Mouse (Mus musculus) cerebellum, postnatal 25 days (tissue): ENCODE measurements around the gene Rora.

ENCODE experiments used
- DNase-seq, 2 experiments: peaks; one replicate each; pipeline ENCODE4 v3.0.0; 2021; ENCODE audit warnings: mixed read lengths in 2 of 2

Rora gene

DNA sequence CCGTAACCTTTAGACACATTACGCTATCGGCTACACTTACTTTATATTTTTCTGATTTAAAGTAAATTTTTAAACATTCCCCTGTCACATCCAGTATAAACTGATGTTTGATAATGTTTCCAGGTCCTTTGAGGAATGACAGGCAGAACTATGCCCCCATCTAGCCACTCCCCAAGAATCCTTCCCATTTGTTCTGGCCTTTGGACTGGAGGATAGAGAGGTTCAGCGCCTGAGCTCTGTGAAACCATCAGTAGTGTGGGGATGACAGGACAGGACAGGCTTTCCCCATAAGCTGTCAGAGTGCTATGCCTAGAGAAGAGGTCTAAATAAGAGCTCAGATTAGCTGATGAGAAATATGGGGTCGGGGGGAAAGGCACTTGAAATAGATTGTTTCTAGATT, 640.8 kb downstream of the Rora start:
- DNase-seq, result no peak

DNA sequence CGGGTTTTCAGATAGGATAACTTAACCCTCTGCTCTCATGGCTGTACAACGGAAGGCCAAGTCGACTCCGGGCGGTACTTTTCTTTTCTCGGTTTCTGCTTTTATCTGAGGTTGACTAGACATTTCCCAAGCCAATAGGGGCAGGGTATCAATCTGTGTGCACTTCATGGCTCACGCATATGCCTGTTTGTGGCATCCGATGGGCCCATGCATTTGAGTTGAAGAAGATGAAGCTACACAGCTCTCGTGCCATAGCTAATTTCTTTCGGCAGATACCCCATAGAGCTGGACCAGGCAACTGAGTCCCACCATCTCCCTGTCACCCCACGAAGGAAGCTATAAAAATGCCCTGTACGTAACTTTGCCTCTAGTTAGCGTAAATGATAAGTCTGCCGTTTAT, 641.3 kb downstream of the Rora start:
- no peak for DNase-seq

DNA sequence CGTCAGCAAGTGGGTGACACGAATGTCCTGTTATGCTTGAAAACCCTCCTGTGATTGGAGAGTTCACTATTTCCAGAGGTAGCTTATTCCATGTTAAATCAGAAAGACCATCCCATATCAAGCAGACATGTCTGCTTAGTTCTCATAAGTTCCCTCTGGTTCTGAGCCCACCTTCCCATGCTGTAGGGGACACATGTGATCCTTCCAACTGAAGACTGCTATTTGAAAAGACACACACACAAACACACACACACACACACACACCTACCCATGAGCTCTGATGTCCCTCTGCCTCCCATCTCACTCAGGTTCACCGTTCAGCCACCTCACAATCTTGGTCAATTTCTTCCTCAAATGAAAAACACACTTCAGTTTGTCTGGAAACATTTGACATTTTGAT, 642.2 kb downstream of the Rora start:
- no peak for DNase-seq

DNA sequence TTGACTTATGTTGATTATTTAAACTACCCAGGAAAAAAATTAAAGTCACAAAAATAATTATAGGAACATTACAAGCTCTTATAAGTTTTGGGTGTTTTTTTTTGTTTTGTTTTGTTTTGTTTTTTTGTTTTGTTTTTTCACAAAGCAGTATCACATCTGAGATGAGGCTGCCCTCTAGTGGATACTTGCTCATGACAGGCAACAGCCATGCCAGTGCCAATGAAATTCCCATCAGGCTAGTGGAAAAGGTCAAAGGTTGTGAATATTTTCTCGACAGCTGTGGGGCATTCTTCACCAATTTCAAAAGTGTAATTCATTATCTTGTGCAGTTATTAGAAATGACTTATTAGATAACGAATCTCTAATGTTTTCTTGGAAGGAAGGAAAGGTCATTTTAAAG, 642.8 kb downstream of the Rora start:
- peak; percentile 61 to 83 for DNase-seq

DNA sequence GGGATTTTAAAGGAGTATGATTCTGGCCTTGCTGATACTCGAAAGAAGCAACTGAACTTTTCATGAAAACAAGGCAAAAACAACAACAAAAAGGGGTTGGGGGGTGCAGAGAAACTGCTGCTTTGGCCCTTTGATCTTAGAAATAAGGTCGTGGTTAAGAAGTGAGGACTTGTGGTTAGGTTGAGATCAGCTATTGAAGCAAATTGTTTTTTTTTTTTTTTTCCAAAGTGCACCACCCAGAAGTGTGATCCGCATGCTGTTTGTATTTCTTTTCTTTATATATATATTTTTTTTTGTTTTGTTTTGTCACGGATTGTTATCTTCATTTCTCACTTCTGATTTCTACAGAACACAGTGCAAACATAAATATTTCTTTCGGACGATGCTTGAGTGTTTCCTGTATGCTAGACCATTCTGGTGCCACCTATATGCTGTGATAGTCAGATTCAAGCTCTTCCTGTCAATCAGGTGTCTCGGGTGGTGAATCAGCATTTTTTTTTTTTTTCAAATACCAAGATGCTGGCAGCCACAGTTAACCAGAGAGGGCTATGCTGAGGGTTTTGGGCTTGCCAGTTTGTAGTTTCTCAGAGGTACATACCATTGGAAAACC, 644.3 kb downstream of the Rora start:
- no peak for DNase-seq

DNA sequence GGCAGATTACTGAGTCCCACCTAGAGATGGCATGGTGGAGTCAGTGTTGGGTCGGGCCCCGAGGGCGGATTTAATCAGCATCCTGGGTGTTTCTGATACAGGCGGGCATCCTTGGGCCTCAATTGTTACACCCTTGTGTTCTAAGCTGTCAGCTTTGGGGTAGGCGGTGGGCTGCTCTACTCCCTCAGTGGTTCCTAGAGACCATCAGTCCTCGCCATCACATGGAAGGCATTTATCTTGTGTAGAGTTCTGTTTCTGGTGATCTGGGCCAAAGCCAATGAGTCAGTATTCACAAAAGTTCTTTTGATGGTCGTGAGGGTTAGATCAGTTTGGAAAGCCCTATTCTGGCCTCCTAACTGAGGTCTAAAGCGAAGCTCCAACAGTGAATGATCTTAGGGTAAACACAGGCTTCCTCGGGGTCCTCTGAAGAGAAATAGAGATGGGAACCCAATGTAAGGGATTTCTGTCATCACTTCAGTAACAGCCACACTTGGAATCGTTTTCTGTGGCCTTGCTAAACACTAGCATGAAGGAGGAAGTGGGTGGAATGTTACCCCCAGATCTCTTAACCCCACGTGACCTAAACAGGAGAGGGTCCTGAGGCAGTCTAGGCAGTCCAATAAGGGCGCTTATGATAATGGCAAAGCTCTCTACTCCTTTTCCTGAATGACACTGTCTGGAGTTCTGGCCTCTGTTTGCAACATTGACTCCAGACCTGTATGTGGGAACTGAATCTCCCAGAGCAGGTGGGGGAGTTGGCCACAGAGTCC, 645.2 kb downstream of the Rora start:
- no peak for DNase-seq

DNA sequence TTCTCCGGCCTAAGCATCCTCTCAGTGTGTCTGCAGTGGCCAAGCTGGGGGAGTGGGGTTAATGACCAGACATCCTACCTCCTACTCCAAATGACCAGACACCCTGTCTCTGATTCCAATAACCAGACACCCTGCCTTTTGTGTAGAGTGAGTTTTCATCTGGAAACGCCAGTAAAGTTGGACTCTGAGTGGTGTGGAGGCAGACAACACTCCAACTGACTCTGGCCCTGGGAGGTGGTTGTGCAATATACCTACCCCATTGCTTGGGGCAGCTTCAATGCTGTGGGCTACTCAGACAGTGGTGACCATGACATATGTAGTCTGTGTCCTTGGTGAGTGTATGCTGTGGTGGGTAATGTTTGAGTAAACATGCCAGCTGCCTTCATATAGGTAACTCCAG, 645.9 kb downstream of the Rora start:
- no peak for DNase-seq

DNA sequence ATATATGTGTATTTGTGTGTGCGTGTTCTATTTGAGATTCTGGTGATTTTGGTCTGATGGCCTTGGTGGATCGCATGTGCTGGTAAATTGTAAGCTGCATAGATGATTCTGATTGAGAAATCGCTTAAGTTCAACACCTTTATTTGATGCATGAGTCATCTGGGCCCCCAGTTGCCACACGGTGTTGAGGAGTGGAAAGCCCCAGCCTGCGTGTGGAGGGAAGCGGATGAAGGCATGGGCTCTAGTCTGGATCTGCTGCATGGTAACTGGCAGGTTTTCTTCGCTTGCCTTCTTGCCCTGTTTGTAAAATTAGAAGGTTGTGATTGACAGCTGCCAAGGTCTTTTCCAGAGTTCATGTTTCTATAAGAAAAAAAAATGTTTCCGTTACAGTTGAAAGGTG, 646.7 kb downstream of the Rora start:
- DNase-seq, result no peak

DNA sequence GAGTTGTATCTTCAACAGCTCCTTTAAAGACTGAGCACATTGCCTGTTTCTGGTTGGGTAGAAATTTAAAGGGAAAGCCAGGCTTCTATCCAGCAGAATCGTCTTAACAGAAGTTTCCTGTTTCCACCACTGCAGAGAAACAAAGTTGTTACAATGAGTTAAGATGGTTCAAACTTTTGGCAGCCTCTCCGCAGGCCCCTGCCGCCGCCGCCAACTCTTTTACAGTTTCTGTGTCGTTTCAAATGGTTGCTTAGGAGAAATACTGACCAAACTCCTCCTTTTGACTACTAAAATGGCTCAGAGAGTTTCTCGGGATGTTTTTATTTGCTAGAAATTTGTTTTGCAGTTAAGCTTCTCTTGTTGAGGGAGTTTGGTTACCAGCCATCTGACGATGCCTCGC, 647.9 kb downstream of the Rora start:
- DNase-seq, result no peak

DNA sequence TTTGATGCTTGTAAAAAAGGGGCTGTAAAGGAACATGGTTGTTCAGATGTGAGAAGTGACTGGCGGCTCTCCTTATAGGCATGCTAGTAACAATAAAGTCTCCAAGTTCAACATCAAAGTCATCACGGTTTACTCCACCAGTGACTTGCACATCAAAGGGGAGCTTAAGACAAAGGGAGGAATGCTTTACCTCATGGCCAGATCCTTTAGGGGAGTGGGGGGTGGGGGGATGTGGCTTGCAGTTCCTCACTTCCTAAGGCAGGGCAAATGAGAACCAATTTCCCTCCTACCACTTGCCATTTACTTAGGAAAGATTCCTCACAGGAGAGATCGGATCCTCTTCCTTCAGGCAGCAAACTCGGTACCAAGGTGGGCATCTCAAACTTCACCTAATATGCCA, 648.4 kb downstream of the Rora start:
- no peak for DNase-seq

DNA sequence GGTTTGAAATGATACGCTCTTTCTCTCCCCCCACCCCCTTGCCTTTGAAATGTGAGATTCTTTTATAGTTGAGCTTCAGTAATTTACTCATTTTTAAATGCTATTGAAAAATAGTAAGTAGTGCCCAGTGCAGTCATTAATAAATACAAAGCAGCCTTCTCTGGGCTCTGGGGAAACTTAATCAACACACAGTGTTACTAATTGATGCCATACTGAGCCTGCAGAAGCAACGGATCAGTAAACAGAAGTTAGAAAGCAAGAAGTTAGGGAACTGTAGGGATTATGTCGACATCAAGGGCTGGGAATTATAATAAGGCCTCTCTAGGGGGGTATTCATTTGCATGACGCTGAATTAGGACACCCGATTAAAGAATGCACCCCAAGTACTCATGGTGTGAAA, 649.3 kb downstream of the Rora start:
- no peak for DNase-seq

DNA sequence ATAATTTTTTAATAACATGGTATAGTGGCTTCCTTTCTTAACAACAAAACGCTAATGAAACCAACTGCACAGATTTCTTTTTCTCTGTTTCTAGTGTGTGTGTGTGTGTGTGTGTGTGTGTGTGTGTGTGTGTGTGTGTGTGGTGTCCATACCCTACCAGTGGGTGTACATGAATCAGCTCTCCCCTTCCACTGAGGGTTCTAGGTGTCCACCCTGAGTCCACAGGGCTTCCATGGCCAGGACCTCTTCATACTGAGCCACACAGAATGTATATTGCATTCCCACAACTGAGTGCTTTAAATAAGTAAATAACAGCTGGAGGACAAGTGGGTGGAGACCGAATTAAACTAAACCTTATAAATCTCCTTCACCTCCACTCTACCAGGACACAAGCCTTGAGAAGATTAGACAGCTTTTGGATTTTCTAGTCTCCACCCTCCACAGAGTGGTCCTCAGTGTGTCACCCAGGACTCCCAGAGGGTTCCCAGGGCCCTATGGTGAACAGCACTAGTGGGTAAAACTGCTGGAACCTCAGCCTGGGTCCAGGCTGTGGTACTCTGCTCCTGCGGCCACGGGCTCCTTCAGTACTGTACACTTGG, 649.9 kb downstream of the Rora start:
- no peak for DNase-seq

DNA sequence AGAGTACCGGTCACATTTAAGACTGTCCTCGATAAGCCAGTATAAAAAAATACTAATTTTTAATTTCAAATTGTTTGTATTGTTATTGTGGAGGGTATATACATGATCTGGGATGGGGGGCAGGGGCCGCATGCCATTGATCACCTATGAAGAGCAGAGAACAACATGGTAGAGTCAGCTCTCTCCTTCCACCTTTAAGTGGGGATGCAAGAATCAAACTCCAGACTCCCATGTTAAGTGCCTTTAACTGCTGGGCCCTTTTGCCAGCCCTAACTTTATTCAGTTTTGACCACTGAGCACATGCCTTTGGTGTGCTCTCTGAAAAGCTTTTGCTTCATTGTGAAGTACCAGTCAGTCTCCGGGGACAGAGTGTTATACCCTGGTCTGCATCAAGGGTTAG, 650.4 kb downstream of the Rora start:
- no peak for DNase-seq

DNA sequence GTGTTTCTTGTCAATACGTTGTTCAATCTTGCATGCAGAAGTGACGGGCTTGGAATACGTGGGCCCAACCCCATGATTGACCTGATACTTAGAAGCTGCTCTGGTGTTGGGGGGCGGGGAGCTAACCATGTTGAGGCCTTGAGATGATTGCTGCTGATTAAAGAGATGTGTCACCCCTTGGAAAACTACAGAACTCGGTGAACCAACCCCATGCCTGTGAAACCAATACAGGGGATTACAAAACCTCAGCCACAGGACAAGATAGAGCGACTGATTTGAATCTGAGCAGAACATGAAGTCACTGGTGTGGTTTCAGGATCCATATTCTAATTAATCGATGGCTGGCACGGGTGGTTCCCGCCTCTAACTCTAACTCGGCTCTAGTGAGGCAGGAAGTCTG, 650.9 kb downstream of the Rora start:
- DNase-seq, result no peak

DNA sequence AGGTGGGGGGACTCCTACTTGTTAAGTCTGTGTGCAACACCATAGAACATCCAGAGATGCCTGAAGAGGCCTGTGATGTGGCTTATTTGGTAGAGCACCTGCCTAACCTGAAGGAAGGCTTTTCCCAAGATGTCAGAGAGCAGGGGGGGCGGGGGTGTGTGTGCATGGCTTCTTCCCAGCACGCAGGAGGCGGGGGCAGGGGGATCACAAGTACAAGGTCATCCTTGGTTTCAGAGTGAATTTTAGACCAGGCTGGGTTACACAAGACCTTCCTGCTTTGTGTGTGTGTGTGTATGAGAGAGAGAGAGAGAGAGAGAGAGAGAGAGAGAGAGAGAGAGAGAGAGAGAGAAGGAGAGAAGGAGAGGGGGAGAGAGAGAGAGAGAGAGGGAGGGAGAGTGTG, 651.4 kb downstream of the Rora start:
- no peak for DNase-seq

DNA sequence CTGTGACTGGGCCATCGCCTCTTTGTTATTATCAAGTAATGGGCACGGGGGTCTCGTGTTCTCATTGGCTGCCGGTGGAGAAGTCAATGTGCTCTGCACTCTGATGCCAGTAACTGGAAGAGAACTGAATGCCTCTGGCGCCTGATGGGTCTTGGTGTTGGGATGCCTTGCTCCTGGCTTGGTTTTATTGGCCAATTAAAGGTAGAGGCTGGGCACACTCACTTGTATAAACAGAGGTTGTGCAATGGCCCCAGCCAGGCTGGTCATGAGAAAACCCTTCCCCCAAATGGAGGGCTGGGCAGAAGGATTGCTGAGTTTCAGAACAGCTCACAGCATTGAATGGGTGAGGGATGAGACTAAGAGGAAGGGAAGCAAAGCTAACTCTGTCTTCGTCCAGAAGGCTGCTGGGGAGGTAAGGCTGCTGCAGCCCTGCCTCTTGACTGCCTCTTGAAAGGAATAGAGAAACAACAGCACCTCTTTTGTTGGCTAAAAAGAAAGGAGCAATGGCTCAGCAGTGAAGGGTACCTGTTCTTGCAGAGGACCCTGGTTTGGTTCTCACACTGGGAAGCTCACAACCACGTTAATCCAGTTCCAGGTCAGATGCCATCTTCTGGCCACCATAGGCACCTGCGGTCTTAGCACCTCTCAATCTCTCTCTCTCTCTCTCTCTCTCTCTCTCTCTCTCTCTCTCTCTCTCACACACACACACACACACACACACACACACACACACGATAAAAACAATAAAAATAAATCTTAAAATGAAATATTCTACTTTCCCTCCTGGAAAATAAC, 653.3 kb downstream of the Rora start:
- DNase-seq, result no peak

DNA sequence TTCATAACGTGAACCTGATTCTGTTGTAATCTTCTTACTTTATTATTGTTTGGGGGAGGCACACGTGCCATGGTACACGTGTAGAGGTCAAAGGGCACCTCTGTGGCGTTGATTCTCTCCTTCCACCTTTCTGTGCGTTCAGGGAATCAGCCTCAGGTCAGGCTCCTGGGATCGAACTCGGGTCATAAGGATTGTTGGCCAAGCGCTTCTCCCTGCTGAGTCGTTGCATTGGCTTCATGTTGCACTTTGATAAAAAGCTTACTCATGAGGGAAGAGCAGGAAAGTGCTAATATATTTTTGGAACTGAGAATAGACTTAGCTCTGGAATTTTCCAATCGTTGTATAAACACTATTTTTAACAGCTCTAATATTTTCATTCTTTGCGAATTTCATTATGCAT, 654.4 kb downstream of the Rora start:
- DNase-seq, result no peak

DNA sequence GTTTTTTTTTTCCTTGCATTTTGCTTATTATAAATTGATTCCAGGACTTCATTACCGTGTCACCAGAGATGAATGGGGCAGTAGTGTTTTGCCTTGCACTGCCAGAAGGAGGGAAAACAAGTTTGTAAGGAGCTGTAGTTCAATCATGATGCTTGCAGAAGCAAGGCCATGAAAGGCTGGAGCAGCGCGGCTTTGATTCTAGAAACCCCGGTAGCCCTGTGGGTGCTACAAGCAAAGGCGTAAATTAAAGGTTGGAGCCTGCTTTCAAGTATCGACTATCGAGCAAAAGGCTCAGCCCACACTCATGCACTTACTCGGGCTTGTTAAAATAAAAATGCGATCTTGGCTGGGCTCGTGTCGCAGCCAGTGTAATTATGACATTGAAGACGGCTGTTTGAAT, 656.9 kb downstream of the Rora start:
- DNase-seq, result no peak

DNA sequence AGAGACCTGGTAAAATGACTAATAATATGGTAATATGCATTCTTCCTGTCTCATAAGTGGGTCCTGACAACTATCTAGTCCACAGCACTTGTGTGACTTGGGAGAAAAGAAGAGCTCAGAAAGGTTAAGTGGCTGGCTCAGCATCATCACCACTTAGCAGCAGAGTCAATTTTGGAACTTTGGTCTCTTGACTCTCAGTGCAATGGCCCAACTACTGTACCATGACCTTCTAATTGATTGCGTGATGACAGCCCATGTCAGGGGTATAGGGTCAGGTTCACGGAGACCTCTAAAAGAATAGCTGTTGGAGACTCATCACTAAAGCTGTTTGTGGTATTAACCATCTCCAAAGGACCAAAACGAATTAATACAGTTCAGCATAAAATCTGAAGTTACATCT, 659.7 kb downstream of the Rora start:
- no peak for DNase-seq

DNA sequence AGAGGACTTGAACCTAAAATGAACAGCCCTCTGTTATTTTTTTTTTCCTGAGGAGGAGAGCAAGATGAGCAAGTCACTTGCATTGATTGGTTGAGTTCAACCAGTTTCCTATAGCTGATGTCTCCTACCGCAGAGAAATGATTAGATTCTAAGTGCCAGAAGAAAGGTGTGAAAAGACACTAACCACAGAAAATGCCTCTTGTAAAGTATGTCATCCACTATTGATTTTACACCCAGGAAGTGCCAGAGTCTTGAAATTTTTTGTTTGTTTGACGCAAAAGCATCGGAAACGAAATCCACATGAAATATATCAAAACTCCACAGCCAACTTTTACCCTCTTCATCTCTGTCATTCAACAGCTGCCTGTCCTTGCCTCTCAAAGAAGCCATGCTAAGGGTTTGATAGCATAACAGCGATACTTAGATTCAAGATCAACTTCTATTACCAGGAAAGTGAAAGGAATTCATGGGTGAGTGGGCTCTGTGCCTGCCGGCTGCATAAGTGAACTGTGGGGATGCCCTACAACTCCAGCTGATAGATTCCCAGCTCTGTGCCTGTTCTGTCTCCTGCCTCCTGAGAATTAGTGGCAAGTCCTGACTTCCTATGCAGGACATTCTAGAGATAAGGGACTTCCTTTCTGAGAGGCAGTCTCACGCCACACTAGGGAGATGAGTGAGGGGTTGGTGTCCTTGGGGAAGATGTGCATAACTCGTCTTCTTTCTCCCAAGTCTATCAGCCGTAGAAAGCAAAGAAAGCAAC, 661.0 kb downstream of the Rora start:
- no peak for DNase-seq

DNA sequence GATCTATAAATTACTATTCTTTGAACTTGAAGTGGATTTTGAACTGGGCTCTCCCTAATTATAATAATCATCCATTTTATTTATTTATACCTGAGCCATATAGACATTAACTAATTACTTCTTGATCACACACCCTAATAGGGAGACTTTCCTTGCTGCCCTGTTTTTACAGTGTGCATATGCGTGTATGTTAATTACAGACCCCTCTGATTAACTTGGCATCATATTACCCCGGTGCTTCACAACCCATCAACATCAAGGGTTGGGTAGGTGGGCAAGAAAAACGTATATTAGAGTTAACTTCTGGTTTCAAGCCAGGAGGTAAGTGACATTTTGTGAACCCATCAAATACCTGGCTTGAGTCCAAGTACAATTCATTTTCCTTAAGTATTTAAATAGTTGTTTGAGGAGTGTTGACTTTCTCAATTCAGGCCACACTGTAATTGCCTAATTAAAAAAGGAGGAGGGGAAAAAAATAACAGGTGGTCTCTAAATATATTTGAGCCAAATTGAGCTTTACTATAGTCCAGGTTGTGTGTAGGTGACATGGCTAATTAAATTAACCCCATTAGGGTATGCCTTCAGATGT, 664.0 kb downstream of the Rora start:
- no peak for DNase-seq

DNA sequence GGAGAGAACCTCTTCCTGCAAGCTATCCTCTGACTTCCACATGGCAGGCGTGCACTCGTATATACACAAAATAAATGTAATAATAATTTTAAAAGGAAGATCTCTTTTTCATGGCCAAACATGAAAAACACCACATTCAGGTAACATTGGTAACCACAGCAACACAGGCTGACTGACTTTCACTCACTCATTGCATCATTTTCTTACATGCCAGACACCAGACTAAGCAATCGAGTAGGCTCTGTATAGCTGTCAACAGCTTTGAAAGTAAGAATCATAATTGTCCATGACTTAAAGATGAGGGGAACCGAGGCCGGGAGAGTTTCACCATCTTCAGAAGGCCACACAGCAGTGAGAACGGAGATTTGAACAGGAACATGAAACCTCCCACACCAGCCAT, 665.8 kb downstream of the Rora start:
- no peak for DNase-seq
